Mouse (Mus musculus) neutrophil, adult 83 days (primary cell): Measurements from ENCODE around the gene Gm20747. TPM values are rescaled to one million over a fixed set of nuclear protein-coding genes. Genes with fewer than 3 reads are reported as not detected.

Source experiments
- total RNA-seq, 2 experiments: library from RNA; stranded (reverse); gene quantifications; one replicate each; pipeline ENCODE4 v1.2.4; 2023

Gene Gm20747
- total RNA-seq, result not detected

GRCm38 (mm10) chrY:53418191-53418590 is at the start of gene Gm20747:
TSS of gene Gm20747 (minus strand) at chrY:53418291.

